Mouse (Mus musculus): Measurements from ENCODE around the gene Nlrc3.

Nlrc3 gene

GRCm38 (mm10) chr16:3929151-3929550 is 47.3 kb downstream of the Nlrc3 start:
- DNase-seq (ENCODE audit: low read depth, low spot score) = no peak

- DNase-seq (ENCODE audit: low read depth, low spot score) = no peak
These were observed 47.9 kb downstream of the Nlrc3 start for GRCm38 (mm10) chr16:3928582-3928981.

- no peak for DNase-seq (ENCODE audit: low read depth, low spot score)
These were observed 52.5 kb downstream of the Nlrc3 start for GRCm38 (mm10) chr16:3923966-3924365.

GRCm38 (mm10) chr16:3923515-3923914 is 52.9 kb downstream of the Nlrc3 start:
- no peak for DNase-seq (ENCODE audit: low read depth, low spot score)

GRCm38 (mm10) chr16:3920756-3921155 is 55.7 kb downstream of the Nlrc3 start:
- DNase-seq (ENCODE audit: low read depth, low spot score) = no peak

GRCm38 (mm10) chr16:3909118-3909517 is 67.3 kb downstream of the Nlrc3 start:
- no peak for DNase-seq (ENCODE audit: low read depth, low spot score)

GRCm38 (mm10) chr16:3908537-3909111 is 67.8 kb downstream of the Nlrc3 start, which contains the start of the genes 1700037C18Rik and Cluap1:
Gene 1700037C18Rik (minus strand): TSS chr16:3908689.
Gene Cluap1 (plus strand): TSS chr16:3908801.
- peak; percentile 91 for DNase-seq (ENCODE audit: low read depth, low spot score)

- no peak for DNase-seq (ENCODE audit: low read depth, low spot score)
These were observed 69.0 kb downstream of the Nlrc3 start for GRCm38 (mm10) chr16:3907471-3907870.

- no peak for DNase-seq (ENCODE audit: low read depth, low spot score)
These were observed 79.9 kb downstream of the Nlrc3 start for GRCm38 (mm10) chr16:3896553-3896952.

- DNase-seq (ENCODE audit: low read depth, low spot score) = peak; percentile 19
These were observed 80.4 kb downstream of the Nlrc3 start for GRCm38 (mm10) chr16:3896046-3896445.

- DNase-seq (ENCODE audit: low read depth, low spot score) = peak; percentile 70
These were observed 81.1 kb downstream of the Nlrc3 start for GRCm38 (mm10) chr16:3895173-3895792.
